Mouse (Mus musculus) CH12.LX (cell line): Measurements from ENCODE around the gene Capg. TPM values are rescaled to one million over a fixed set of nuclear protein-coding genes. Genes with fewer than 3 reads are reported as not detected.

Experiments
- DNase-seq: peaks from one replicate; pipeline ENCODE4 v3.0.0-alpha.2; 2013; ENCODE audit errors: extremely low read depth
- H3K27ac ChIP-seq: 2 replicates; pipeline ENCODE4 v1.5.1; 2012; ENCODE audit warnings: low read depth, mild to moderate bottlenecking, control low read depth, moderate library complexity; ENCODE audit not compliant: insufficient read depth
- H3K27me3 ChIP-seq: replicated peaks from 2 replicates; pipeline ENCODE3; 2012; ENCODE audit warnings: inconsistent platforms
- H3K36me3 ChIP-seq, 2 experiments: replicated peaks in 1 of 2; 2 replicates each; pipeline versions ENCODE3 to v1.6.1; 2012; ENCODE audit warnings: inconsistent platforms in 1 of 2, low read length in 1 of 2, mild to moderate bottlenecking in 1 of 2, mixed read lengths in 1 of 2, moderate library complexity in 1 of 2; ENCODE audit not compliant: control insufficient read depth in 1 of 2, insufficient read depth in 1 of 2
- H3K4me1 ChIP-seq, 2 experiments: 2 replicates each; pipeline ENCODE4 v1.6.1; 2012; ENCODE audit warnings: inconsistent platforms in 1 of 2, moderate library complexity in 1 of 2; ENCODE audit not compliant: insufficient read depth in 2 of 2, control insufficient read depth in 1 of 2
- H3K4me2 ChIP-seq: 2 replicates; pipeline ENCODE4 v1.6.1; 2012; ENCODE audit warnings: low read depth, mild to moderate bottlenecking, control low read depth; ENCODE audit not compliant: poor library complexity, insufficient read depth, severe bottlenecking
- H3K4me3 ChIP-seq, 3 experiments: fragments of 150-350 bp in 1 of 3; sonication (generic) in 1 of 3; replicated peaks in 1 of 3; 2 replicates each; pipeline versions ENCODE3 to v1.5.1; 2011 to 2012; ENCODE audit warnings: low read depth in 2 of 3, low read length in 2 of 3, mild to moderate bottlenecking in 2 of 3, moderate library complexity in 2 of 3, control low read depth in 1 of 3, improper control_type of control experiment in 1 of 3, inconsistent platforms in 1 of 3, mixed read lengths in 1 of 3; ENCODE audit not compliant: poor library complexity in 1 of 3
- H3K79me2 ChIP-seq: replicated peaks from 2 replicates; pipeline ENCODE4 v1.6.1; 2012; ENCODE audit warnings: mild to moderate bottlenecking, moderate library complexity; ENCODE audit not compliant: control insufficient read depth, poor library complexity, insufficient read depth, severe bottlenecking; ENCODE audit errors: extremely low read depth
- H3K9ac ChIP-seq: 2 replicates; pipeline ENCODE4 v1.6.1; 2012; ENCODE audit warnings: low read depth, mild to moderate bottlenecking, control low read depth, moderate library complexity; ENCODE audit not compliant: insufficient read depth
- H3K9me3 ChIP-seq: replicated peaks from 2 replicates; pipeline ENCODE3; 2012; ENCODE audit warnings: low read length, inconsistent platforms, mixed read lengths
- E2F4 ChIP-seq: IDR thresholded peaks from 2 replicates; pipeline ENCODE4 v1.6.1; 2011; ENCODE audit warnings: low read depth, low read length, improper control_type of control experiment; ENCODE audit not compliant: insufficient replicate concordance
- ETS1 ChIP-seq: conservative IDR thresholded peaks from 2 replicates; pipeline ENCODE4 v1.6.1; 2012; ENCODE audit warnings: low read depth, mild to moderate bottlenecking, inconsistent platforms, low read length, improper control_type of control experiment, moderate library complexity
- GABPA ChIP-seq: IDR thresholded peaks from 2 replicates; pipeline ENCODE4 v1.6.1; 2012; ENCODE audit warnings: low read depth, low read length, improper control_type of control experiment, inconsistent platforms; ENCODE audit not compliant: insufficient replicate concordance
- PAX5 ChIP-seq: IDR thresholded peaks from 2 replicates; pipeline ENCODE4 v1.6.1; 2012; ENCODE audit warnings: low read length, inconsistent platforms, mixed read lengths
- USF1 ChIP-seq: IDR thresholded peaks from 2 replicates; pipeline ENCODE4 v1.6.1; 2014; ENCODE audit warnings: low read depth, mild to moderate bottlenecking, inconsistent platforms, low read length, improper control_type of control experiment
- USF2 ChIP-seq: conservative IDR thresholded peaks from 2 replicates; pipeline ENCODE4 v1.6.1; 2011; ENCODE audit warnings: low read depth, low read length, improper control_type of control experiment
- dilution Hi-C: fragments of 300-500 bp; cut with MboI; formaldehyde crosslinking; loops from 2 replicates; pipeline ENCODE4 v1.14.3; 2020; ENCODE audit warnings: low sequenced_read_pairs; ENCODE audit not compliant: extremely low pct_unique_long_range_greater_than_20kb, extremely low pct_ligation_motif_present
- in situ Hi-C: fragments of 300-500 bp; cut with MboI; formaldehyde crosslinking; loops from 3 replicates; pipeline ENCODE4 v1.14.3; 2019; ENCODE audit warnings: low sequenced_read_pairs, low pct_ligation_motif_present, low pct_unique_long_range_greater_than_20kb, mixed read lengths
- polyA plus RNA-seq: library from polyadenylated mRNA; unstranded; fragments of >175 nt; gene quantifications from 2 replicates; pipeline ENCODE4 v1.2.1, GENCODE M21; 2012; ENCODE audit warnings: low read depth; ENCODE audit not compliant: insufficient read length
- total RNA-seq, 2 experiments: library from RNA; depleted of rRNA; stranded (reverse); fragments of 300-350 nt in 1 of 2; fragments of >200 nt in 1 of 2; gene quantifications; 2 replicates each; pipeline ENCODE4 v1.2.3; 2012 to 2014

The Capg gene
- total and polyA plus RNA-seq, 3 experiments: 175 to 264 (median 196) TPM

DNA sequence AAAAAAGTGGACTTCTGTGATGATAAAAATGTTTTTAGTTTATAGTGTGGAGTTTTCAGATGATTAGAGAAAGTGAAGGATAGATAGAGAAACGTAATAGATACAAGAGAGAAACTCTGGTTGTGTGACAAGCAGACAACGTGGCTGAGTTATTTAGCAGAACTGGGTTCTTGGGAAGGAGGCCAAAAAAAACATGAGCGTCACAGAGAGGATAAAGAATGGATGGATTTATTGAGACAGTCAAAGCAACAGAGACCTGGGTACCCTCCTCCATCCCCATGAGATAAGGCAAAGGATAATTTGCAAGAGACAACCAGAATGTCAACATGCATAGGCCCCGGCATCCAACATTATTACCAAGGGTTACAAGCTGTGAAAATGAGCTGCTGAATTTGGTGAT, 66.1 kb downstream of the Capg start:
- peaks cover 18% of the 10 kb centered on the region for H3K79me2 ChIP-seq
- dilution Hi-C loops: no loop called here
- DNase-seq: no peak
- TF ChIP-seq GABPA: no peak
- no peak for TF ChIP-seq E2F4
- TF ChIP-seq USF1: no peak
- TF ChIP-seq ETS1: no peak
- TF ChIP-seq USF2: no peak
- no peak for TF ChIP-seq PAX5
- TF ChIP-seq, all 38 proteins: peak for 0
- Histone ChIP-seq H3K9me3 (no peaks in the 10 kb centered on the region), H3K4me2 (no peak overlapping the region), H3K4me3 (no peak overlapping the region), H3K4me1 (peaks cover 5 to 14% of the 10 kb centered on the region in 2 experiments), H3K27me3 (no peaks in the 10 kb centered on the region), H3K9ac (no peak overlapping the region), H3K27ac (no peak overlapping the region), H3K36me3 (peaks cover 67 to 85% of the 10 kb centered on the region in 2 experiments)
- in situ Hi-C loops: no loop called here

Other genes starting within 250 kb of the Capg start
- not detected in 2 replicates for gene Sftpb, start 239.8 kb upstream of the Capg start, total RNA-seq (2012; rRNA removed)
- gene Sftpb, start 239.8 kb upstream of the Capg start, total RNA-seq (2014; rRNA removed): not detected in 2 replicates
- gene Sftpb, start 239.8 kb upstream of the Capg start, polyA plus RNA-seq: not detected in 2 replicates
- gene Usp39, start 199.2 kb upstream of the Capg start, total RNA-seq (2012; rRNA removed): 74.5 and 90.9 TPM in 2 replicates
- 138 TPM in 2 replicates for gene Usp39, start 199.2 kb upstream of the Capg start, total RNA-seq (2014; rRNA removed)
- 72.8 and 88.2 TPM in 2 replicates for gene Usp39, start 199.2 kb upstream of the Capg start, polyA plus RNA-seq
- 9.9 and 11.7 TPM in 2 replicates for gene 0610030E20Rik, start 197.1 kb upstream of the Capg start, total RNA-seq (2012; rRNA removed)
- 7.2 and 7.7 TPM in 2 replicates for gene 0610030E20Rik, start 197.1 kb upstream of the Capg start, total RNA-seq (2014; rRNA removed)
- gene 0610030E20Rik, start 197.1 kb upstream of the Capg start, polyA plus RNA-seq: 16.9 and 17.0 TPM in 2 replicates
- gene Tmem150a, start 188.9 kb upstream of the Capg start, total RNA-seq (2012; rRNA removed): 0.17 and 0.59 TPM in 2 replicates
- gene Tmem150a, start 188.9 kb upstream of the Capg start, total RNA-seq (2014; rRNA removed): 0.24 TPM in 1 of 2 replicates, not detected in the other
- gene Tmem150a, start 188.9 kb upstream of the Capg start, polyA plus RNA-seq: 0.82 and 0.93 TPM in 2 replicates
- gene Rnf181, start 177.4 kb upstream of the Capg start, total RNA-seq (2012; rRNA removed): 51.0 and 63.2 TPM in 2 replicates
- 64.0 and 83.2 TPM in 2 replicates for gene Rnf181, start 177.4 kb upstream of the Capg start, total RNA-seq (2014; rRNA removed)
- gene Rnf181, start 177.4 kb upstream of the Capg start, polyA plus RNA-seq: 73.7 and 88.7 TPM in 2 replicates
- gene Vamp5, start 163.9 kb upstream of the Capg start, total RNA-seq (2012; rRNA removed): 1.5 and 2.5 TPM in 2 replicates
- gene Vamp5, start 163.9 kb upstream of the Capg start, total RNA-seq (2014; rRNA removed): 0.50 and 0.59 TPM in 2 replicates
- 0.90 and 2.2 TPM in 2 replicates for gene Vamp5, start 163.9 kb upstream of the Capg start, polyA plus RNA-seq
- gene Vamp8, start 153.7 kb upstream of the Capg start, total RNA-seq (2012; rRNA removed): 105 and 110 TPM in 2 replicates
- gene Vamp8, start 153.7 kb upstream of the Capg start, total RNA-seq (2014; rRNA removed): 111 and 130 TPM in 2 replicates
- gene Vamp8, start 153.7 kb upstream of the Capg start, polyA plus RNA-seq: 98.9 and 114 TPM in 2 replicates
- gene Ggcx, start 130.1 kb upstream of the Capg start, total RNA-seq (2012; rRNA removed): 6.6 and 6.7 TPM in 2 replicates
- 6.5 and 7.8 TPM in 2 replicates for gene Ggcx, start 130.1 kb upstream of the Capg start, total RNA-seq (2014; rRNA removed)
- 4.7 and 5.2 TPM in 2 replicates for gene Ggcx, start 130.1 kb upstream of the Capg start, polyA plus RNA-seq
- 166 and 274 TPM in 2 replicates for gene Mat2a, start 104.8 kb upstream of the Capg start, total RNA-seq (2012; rRNA removed)
- 218 and 232 TPM in 2 replicates for gene Mat2a, start 104.8 kb upstream of the Capg start, total RNA-seq (2014; rRNA removed)
- 429 and 456 TPM in 2 replicates for gene Mat2a, start 104.8 kb upstream of the Capg start, polyA plus RNA-seq
- gene Sh2d6, start 22.7 kb upstream of the Capg start, total RNA-seq (2012; rRNA removed): 0.50 and 1.7 TPM in 2 replicates
- gene Sh2d6, start 22.7 kb upstream of the Capg start, total RNA-seq (2014; rRNA removed): 0.78 and 1.1 TPM in 2 replicates
- gene Sh2d6, start 22.7 kb upstream of the Capg start, polyA plus RNA-seq: 4.3 and 4.9 TPM in 2 replicates
- gene Elmod3, start 54.0 kb downstream of the Capg start, total RNA-seq (2012; rRNA removed): 4.7 and 7.1 TPM in 2 replicates
- 4.0 and 4.2 TPM in 2 replicates for gene Elmod3, start 54.0 kb downstream of the Capg start, total RNA-seq (2014; rRNA removed)
- 9.0 TPM in 2 replicates for gene Elmod3, start 54.0 kb downstream of the Capg start, polyA plus RNA-seq
- gene Retsat, start 54.1 kb downstream of the Capg start, total RNA-seq (2012; rRNA removed): 12.5 and 15.6 TPM in 2 replicates
- gene Retsat, start 54.1 kb downstream of the Capg start, total RNA-seq (2014; rRNA removed): 14.0 and 15.5 TPM in 2 replicates
- gene Retsat, start 54.1 kb downstream of the Capg start, polyA plus RNA-seq: 27.7 and 28.6 TPM in 2 replicates
- gene Tgoln1, start 72.6 kb downstream of the Capg start, total RNA-seq (2012; rRNA removed): 22.6 and 27.9 TPM in 2 replicates
- 20.0 and 23.5 TPM in 2 replicates for gene Tgoln1, start 72.6 kb downstream of the Capg start, total RNA-seq (2014; rRNA removed)
- gene Tgoln1, start 72.6 kb downstream of the Capg start, polyA plus RNA-seq: 29.0 and 33.6 TPM in 2 replicates
- gene Tcf7l1, start 244.9 kb downstream of the Capg start, total RNA-seq (2012; rRNA removed): 0.13 and 0.21 TPM in 2 replicates
- gene Tcf7l1, start 244.9 kb downstream of the Capg start, total RNA-seq (2014; rRNA removed): 0.47 and 0.53 TPM in 2 replicates
- gene Tcf7l1, start 244.9 kb downstream of the Capg start, polyA plus RNA-seq: 6.3 and 9.9 TPM in 2 replicates